Mouse (Mus musculus) small intestine, adult 2 months (tissue): ENCODE results near the gene Gcc1. TPM values are rescaled to one million over a fixed set of nuclear protein-coding genes. Genes with fewer than 3 reads are reported as not detected.

Experiments used
- H3K27ac ChIP-seq: fragments of 200-500 bp; 2 replicates; pipeline ENCODE4 v1.5.1; 2012; ENCODE audit warnings: low read depth, low read length, control low read depth, inconsistent platforms; ENCODE audit not compliant: insufficient read depth
- H3K27me3 ChIP-seq: fragments of 200-500 bp; 2 replicates; pipeline ENCODE4 v1.6.1; 2012; ENCODE audit warnings: mild to moderate bottlenecking, moderate library complexity, low read length, inconsistent platforms; ENCODE audit not compliant: control insufficient read depth, insufficient read depth
- H3K36me3 ChIP-seq: fragments of 200-500 bp; 2 replicates; pipeline ENCODE4 v1.6.1; 2012; ENCODE audit warnings: mild to moderate bottlenecking, low read length, control low read depth, inconsistent platforms; ENCODE audit not compliant: control insufficient read depth, insufficient read depth
- H3K4me1 ChIP-seq: fragments of 200-500 bp; 2 replicates; pipeline ENCODE4 v1.6.1; 2012; ENCODE audit warnings: low read length, inconsistent platforms, mixed read lengths; ENCODE audit not compliant: control insufficient read depth, insufficient read depth, insufficient read length
- H3K4me3 ChIP-seq: fragments of 200-500 bp; 2 replicates; pipeline ENCODE4 v1.5.1; 2012; ENCODE audit warnings: low read depth, mild to moderate bottlenecking, control low read depth, inconsistent platforms, low read length, moderate library complexity
- CTCF ChIP-seq: fragments of 200-500 bp; IDR thresholded peaks from 2 replicates; pipeline ENCODE4 v1.5.1; 2012; ENCODE audit warnings: low read depth, mild to moderate bottlenecking, control low read depth, inconsistent platforms, low read length, moderate library complexity, mixed read lengths; ENCODE audit not compliant: insufficient replicate concordance, insufficient read length; ENCODE audit errors: extremely low read depth
- POLR2A ChIP-seq: fragments of 200-500 bp; IDR thresholded peaks from 2 replicates; pipeline ENCODE4 v1.6.1; 2012; ENCODE audit warnings: low read depth, mild to moderate bottlenecking, control low read depth, inconsistent platforms, low read length, moderate library complexity
- WGBS: fragments of 180-500 bp; shearing (Covaris S2); methylation state at CpG from one replicate; pipeline ENCODE4 v1.1.7; 2018; 5-methylcytosine and 5-hydroxymethylcytosine counted together
- polyA plus RNA-seq: library from polyadenylated mRNA; depleted of rRNA; stranded (reverse); fragments of >200 nt; gene quantifications from 2 replicates; pipeline ENCODE4 v1.2.3, GENCODE M21; 2012; rRNA removed

Gcc1 gene
- polyA plus RNA-seq, 1 experiment, result 6.3 TPM

DNA sequence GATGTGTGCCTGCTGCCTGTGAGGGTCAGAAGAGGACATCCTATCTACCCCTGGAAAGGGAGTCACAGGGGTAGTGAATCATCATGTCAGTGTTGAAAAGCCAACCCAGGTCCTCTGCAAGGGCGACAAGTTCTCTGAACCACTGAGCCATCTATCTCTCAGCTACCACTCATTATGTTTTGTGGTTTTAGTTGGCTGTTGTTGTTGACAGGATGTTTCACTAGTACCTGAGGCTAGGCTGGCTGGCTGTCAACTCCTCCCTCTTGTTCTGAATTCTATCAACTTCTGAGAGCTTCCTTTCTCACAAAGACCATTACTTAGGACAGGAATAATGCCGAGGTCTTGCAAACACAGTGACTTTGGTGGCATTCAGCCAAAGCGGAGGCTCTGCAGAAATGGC is 43.0 kb downstream of the Gcc1 start:
- Histone ChIP-seq H3K27me3 (no peaks in the 10 kb centered on the region), H3K4me1 (peaks cover 2% of the 10 kb centered on the region; the same call in 1 of the 2 replicates), H3K27ac (no peak overlapping the region), H3K4me3 (no peak overlapping the region), H3K36me3 (no peaks in the 10 kb centered on the region)
- 69% methylated on average over 3 of the region's 3 CpGs for WGBS
- TF ChIP-seq POLR2A (no peak), CTCF (no peak)

DNA sequence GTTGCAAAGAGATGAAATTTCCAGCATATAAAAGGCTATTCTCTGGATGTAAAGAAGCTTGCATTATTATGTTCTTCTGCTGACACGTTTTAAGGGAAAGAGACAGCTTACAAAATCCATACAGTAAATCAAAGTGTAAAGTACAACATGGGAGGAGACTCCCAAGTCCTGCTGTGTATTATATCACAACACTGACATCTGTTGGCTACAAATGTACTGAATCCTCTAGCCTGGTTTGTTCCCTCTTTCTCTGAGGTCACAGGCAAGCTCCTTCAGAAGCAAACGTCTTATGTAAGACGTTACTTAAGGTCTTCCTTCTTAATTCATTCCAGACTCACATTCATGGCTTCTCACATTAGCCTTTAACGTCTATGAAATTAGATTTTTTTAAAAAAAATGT is 46.2 kb downstream of the Gcc1 start:
- TF ChIP-seq POLR2A (no peak), CTCF (no peak)
- Histone ChIP-seq H3K4me3 (no peak overlapping the region), H3K36me3 (no peaks in the 10 kb centered on the region), H3K4me1 (no peaks in the 10 kb centered on the region), H3K27ac (no peak overlapping the region), H3K27me3 (no peaks in the 10 kb centered on the region)
- WGBS, result 33% methylated on average over 4 of the region's 4 CpGs

DNA sequence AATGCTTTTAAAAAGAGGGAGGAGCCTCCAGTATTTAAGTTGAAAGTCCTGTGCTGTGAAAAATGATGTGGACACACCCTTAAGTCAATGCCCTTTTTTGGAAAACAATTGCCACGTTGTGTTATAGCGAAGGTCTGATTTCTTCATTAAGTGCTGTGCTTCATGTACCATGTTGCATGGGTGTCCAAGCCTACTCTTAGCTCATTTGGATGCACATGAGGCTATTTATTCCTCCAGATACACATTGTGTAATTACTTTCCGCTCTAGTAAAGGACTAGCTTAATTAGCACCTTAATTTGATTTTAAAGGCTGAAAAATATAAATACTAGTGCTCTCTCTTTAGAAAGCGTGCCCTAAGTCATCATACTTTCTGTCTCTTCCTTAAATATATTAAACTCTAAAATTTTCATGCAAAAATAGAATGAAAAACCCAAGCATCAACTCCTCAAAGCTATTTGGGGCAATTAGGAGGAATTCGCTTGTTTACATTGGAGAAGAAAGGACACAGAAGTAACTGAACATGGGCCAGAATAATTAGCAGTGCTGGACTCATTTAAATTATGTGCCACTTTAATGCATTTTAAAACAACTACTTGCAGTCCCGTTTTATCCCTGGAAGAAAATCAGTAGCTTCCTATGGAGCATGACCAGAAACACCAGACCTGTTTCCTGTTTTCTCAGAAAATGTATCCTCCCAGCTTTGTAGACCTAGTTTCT is 58.1 kb downstream of the Gcc1 start:
- 72% methylated on average over 6 of the region's 6 CpGs for WGBS
- no peak for TF ChIP-seq POLR2A
- TF ChIP-seq CTCF, result no peak
- Histone ChIP-seq H3K4me3 (no peak overlapping the region), H3K27ac (no peak overlapping the region), H3K27me3 (no peaks in the 10 kb centered on the region), H3K4me1 (no peaks in the 10 kb centered on the region), H3K36me3 (no peaks in the 10 kb centered on the region)

DNA sequence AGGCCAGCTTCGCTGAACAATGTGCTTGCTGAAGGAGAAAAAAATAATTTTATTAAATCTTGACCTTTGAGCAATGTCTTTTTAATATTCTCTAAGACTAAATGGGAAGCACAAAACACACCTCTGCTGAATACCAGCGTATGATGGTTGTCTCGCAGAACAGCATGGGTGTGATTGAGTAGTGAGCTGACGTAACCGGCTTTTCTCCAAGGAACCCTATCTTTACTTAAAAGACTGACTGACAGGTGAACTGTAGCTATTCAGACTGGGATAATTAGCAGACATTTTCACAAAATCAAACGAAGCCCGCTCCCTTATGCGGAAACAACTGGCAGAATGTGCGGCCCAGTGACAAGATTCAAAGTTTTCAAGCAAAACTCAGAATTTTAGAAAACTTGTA is 60.6 kb downstream of the Gcc1 start:
- TF ChIP-seq POLR2A (no peak), CTCF (no peak)
- Histone ChIP-seq H3K4me3 (no peak overlapping the region), H3K36me3 (no peaks in the 10 kb centered on the region), H3K27me3 (no peaks in the 10 kb centered on the region), H3K4me1 (no peaks in the 10 kb centered on the region), H3K27ac (no peak overlapping the region)
- 92% methylated on average over 9 of the region's 9 CpGs for WGBS

Other genes starting within 250 kb of the Gcc1 start
- 2.1 and 3.1 TPM in 2 replicates for gene Zfp800, start 30.4 kb downstream of the Gcc1 start, polyA plus RNA-seq
- gene Arf5, start 4.8 kb downstream of the Gcc1 start, polyA plus RNA-seq, result 564 and 1,346 TPM in 2 replicates
- gene Fscn3, start 601 bp downstream of the Gcc1 start, polyA plus RNA-seq, result 0.41 TPM in 1 of 2 replicates, not detected in the other
- 0.39 and 0.69 TPM in 2 replicates for gene Pax4, start 21.0 kb upstream of the Gcc1 start, polyA plus RNA-seq
- 61.7 and 77.7 TPM in 2 replicates for gene Snd1, start 46.7 kb upstream of the Gcc1 start, polyA plus RNA-seq